Mouse (Mus musculus) liver, adult 10 weeks (tissue): Measurements from ENCODE around the gene Gm17124. TPM values are rescaled to one million over a fixed set of nuclear protein-coding genes. Genes with fewer than 3 reads are reported as not detected.

Source experiments
- polyA plus RNA-seq: library from polyadenylated mRNA; stranded (reverse); fragments of 350-450 nt; fragmentation: Illumina TruSeq; extraction: RNeasy Lipid Tissue Mini Kit (QIAGEN cat#74804); gene quantifications from one replicate; pipeline ENCODE4 v1.2.3, GENCODE M21; 2014; ENCODE audit warnings: low read depth, low replicate concordance

The Gm17124 gene
- polyA plus RNA-seq: not detected

GRCm38 (mm10) chr14:42599782-42600181 lies at the start of gene Gm17124:
Gene Gm17124 (minus strand): TSS chr14:42599882.

GRCm38 (mm10) chr14:42641817-42642216 lies 42.1 kb upstream of the Gm17124 start, which contains the start of gene Gm3633:
Gene Gm3633 (minus strand): TSS chr14:42641917.

Other genes with a start within 250 kb of the Gm17124 start
- not detected for gene Gm8005, start 160.2 kb downstream of the Gm17124 start, polyA plus RNA-seq
- not detected for gene Gm8011, start 136.0 kb downstream of the Gm17124 start, polyA plus RNA-seq
- not detected for gene Gm8020, start 97.5 kb downstream of the Gm17124 start, polyA plus RNA-seq
- gene Gm8024, start 75.6 kb downstream of the Gm17124 start, polyA plus RNA-seq: not detected
- gene Gm3633, start 42.0 kb upstream of the Gm17124 start, polyA plus RNA-seq: not detected
- gene Gm10378, start 56.1 kb upstream of the Gm17124 start, polyA plus RNA-seq: not detected
- gene Gm3015, start 168.9 kb upstream of the Gm17124 start, polyA plus RNA-seq: not detected
- not detected for gene Gm10377, start 198.1 kb upstream of the Gm17124 start, polyA plus RNA-seq